Mouse (Mus musculus) lung, postnatal 0 days (tissue): ENCODE measurements around the gene Slfn3.
"Not testable (repeated sequence)": the region's sequence is repeated elsewhere in the genome, so short reads cannot be mapped to it uniquely, and the experiment has no call there.

ENCODE experiments used
- CTCF ChIP-seq: IDR thresholded peaks from 2 replicates; pipeline ENCODE4 v1.5.1; 2016; ENCODE audit warnings: antibody characterized with exemption, mild to moderate bottlenecking
- EP300 ChIP-seq: IDR thresholded peaks from 2 replicates; pipeline ENCODE4 v1.6.1; 2016; ENCODE audit warnings: antibody characterized with exemption, mild to moderate bottlenecking, control low read depth

GRCm38 (mm10) chr11:83148939-83149338 lies 42.2 kb upstream of the Slfn3 start:
- not testable (repeated sequence) for TF ChIP-seq CTCF, EP300
